Mouse (Mus musculus): ENCODE measurements around the gene Cog7. TPM values are rescaled to one million over a fixed set of nuclear protein-coding genes. Genes with fewer than 3 reads are reported as not detected.

Cog7 gene
- polyA plus RNA-seq, 1 experiment, result 14.0 TPM

GRCm38 (mm10) chr7:121939244-121939643, 42.3 kb downstream of the Cog7 start:
- TF ChIP-seq CEBPB (IDR thresholded peaks at IDR 0.05; ENCODE audit: low read depth), result no peak
- no peak for TF ChIP-seq CTCF (IDR thresholded peaks at IDR 0.05; ENCODE audit: control insufficient read depth, insufficient read depth, insufficient read length)

GRCm38 (mm10) chr7:121938124-121938891, 43.2 kb downstream of the Cog7 start:
- H3K79me3 ChIP-seq (ENCODE audit: low read depth), result no peaks in the 10 kb centered on the region
- TF ChIP-seq USF1 (IDR thresholded peaks at IDR 0.05; ENCODE audit: low read depth) (no peak), CEBPB (IDR thresholded peaks at IDR 0.05; ENCODE audit: low read depth) (no peak), MYOG (IDR thresholded peaks at IDR 0.05; ENCODE audit: control insufficient read depth, extremely low read depth, insufficient read length) (no peak), FOSL1 (IDR thresholded peaks at IDR 0.05; ENCODE audit: insufficient read depth, low read length, poor library complexity, severe bottlenecking) (no peak), MYOD1 (IDR thresholded peaks at IDR 0.05; ENCODE audit: control insufficient read depth, insufficient read length, low read depth) (no peak), MAX (IDR thresholded peaks at IDR 0.05) (no peak), CTCF (IDR thresholded peaks at IDR 0.05; ENCODE audit: control insufficient read depth, insufficient read depth, insufficient read length) (no peak)
- H3K27me3 ChIP-seq (ENCODE audit: control insufficient read depth, insufficient read depth, insufficient read length), result no peaks in the 10 kb centered on the region
- no peak overlapping the region for H3K4me3 ChIP-seq (ENCODE audit: insufficient read depth, poor library complexity, severe bottlenecking)
- H3ac ChIP-seq (ENCODE audit: control insufficient read depth, insufficient read length, low read depth), result no peak overlapping the region
- H3K79me2 ChIP-seq (ENCODE audit: control insufficient read depth, insufficient read depth), result no peaks in the 10 kb centered on the region
- H3K36me3 ChIP-seq (ENCODE audit: control insufficient read depth, insufficient read depth), result peaks cover 6% of the 10 kb centered on the region

More at GRCm38 (mm10) chr7:121939244-121939643, 42.3 kb downstream of the Cog7 start:
- no peaks in the 10 kb centered on the region for H3K27me3 ChIP-seq (ENCODE audit: control insufficient read depth, insufficient read depth, insufficient read length)
- H3K36me3 ChIP-seq (ENCODE audit: control insufficient read depth, insufficient read depth), result peaks cover 6% of the 10 kb centered on the region
- H3ac ChIP-seq (ENCODE audit: control insufficient read depth, insufficient read length, low read depth), result no peak overlapping the region
- no peaks in the 10 kb centered on the region for H3K79me3 ChIP-seq (ENCODE audit: low read depth)
- H3K79me2 ChIP-seq (ENCODE audit: control insufficient read depth, insufficient read depth), result no peaks in the 10 kb centered on the region
- H3K4me3 ChIP-seq (ENCODE audit: insufficient read depth, poor library complexity, severe bottlenecking), result no peak overlapping the region

DNA sequence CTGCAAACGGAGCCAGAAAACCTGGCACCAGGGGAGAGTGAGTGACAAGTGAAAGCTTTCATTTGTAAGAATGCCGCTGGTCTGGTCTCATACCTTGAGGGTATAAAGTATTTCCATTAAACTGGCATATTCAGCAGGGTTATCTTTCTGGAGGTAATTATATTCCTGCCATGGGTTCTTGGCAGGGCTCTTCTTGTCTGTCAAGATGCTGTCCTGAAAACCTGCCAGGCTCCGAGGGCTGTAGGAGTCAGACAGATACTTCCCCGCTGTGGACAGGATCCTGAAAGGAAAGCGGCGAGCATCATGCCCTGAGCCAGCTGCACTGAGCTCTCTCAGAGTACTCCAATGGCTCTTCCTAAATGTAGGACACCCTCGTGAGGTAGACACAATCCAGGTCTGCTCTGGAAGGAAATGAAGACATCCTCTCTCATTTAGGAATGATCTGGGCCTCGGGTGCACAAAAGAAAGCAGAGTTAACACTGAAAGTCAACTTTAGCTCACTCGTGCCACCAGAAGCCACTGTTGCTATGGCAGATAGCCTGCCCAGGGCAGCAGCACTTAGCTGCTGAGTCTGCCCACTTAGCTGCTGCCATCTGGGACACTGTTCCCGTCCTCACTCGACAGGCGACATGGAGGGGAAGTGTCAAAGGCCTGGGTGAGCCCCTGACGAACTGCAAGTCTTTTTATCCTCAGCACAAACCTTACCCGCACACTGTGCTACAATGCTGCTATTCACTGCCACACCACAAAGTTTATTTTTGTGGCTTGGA, 44.5 kb downstream of the Cog7 start:
- Histone ChIP-seq H3K79me3 (ENCODE audit: low read depth) (no peaks in the 10 kb centered on the region), H3K27me3 (ENCODE audit: control insufficient read depth, insufficient read depth, insufficient read length) (no peaks in the 10 kb centered on the region), H3ac (ENCODE audit: control insufficient read depth, insufficient read length, low read depth) (no peak overlapping the region), H3K79me2 (ENCODE audit: control insufficient read depth, insufficient read depth) (no peaks in the 10 kb centered on the region), H3K4me3 (ENCODE audit: insufficient read depth, poor library complexity, severe bottlenecking) (no peak overlapping the region), H3K36me3 (ENCODE audit: control insufficient read depth, insufficient read depth) (no peaks in the 10 kb centered on the region)
- no peak for TF ChIP-seq USF1 (IDR thresholded peaks at IDR 0.05; ENCODE audit: low read depth)
- TF ChIP-seq CEBPB (IDR thresholded peaks at IDR 0.05; ENCODE audit: low read depth), result no peak
- TF ChIP-seq CTCF (IDR thresholded peaks at IDR 0.05; ENCODE audit: control insufficient read depth, insufficient read depth, insufficient read length), result no peak
- no peak for TF ChIP-seq MAX (IDR thresholded peaks at IDR 0.05)
- TF ChIP-seq FOSL1 (IDR thresholded peaks at IDR 0.05; ENCODE audit: insufficient read depth, low read length, poor library complexity, severe bottlenecking), result no peak
- no peak for TF ChIP-seq MYOG (IDR thresholded peaks at IDR 0.05; ENCODE audit: control insufficient read depth, extremely low read depth, insufficient read length)
- no peak for TF ChIP-seq MYOD1 (IDR thresholded peaks at IDR 0.05; ENCODE audit: control insufficient read depth, insufficient read length, low read depth)

DNA sequence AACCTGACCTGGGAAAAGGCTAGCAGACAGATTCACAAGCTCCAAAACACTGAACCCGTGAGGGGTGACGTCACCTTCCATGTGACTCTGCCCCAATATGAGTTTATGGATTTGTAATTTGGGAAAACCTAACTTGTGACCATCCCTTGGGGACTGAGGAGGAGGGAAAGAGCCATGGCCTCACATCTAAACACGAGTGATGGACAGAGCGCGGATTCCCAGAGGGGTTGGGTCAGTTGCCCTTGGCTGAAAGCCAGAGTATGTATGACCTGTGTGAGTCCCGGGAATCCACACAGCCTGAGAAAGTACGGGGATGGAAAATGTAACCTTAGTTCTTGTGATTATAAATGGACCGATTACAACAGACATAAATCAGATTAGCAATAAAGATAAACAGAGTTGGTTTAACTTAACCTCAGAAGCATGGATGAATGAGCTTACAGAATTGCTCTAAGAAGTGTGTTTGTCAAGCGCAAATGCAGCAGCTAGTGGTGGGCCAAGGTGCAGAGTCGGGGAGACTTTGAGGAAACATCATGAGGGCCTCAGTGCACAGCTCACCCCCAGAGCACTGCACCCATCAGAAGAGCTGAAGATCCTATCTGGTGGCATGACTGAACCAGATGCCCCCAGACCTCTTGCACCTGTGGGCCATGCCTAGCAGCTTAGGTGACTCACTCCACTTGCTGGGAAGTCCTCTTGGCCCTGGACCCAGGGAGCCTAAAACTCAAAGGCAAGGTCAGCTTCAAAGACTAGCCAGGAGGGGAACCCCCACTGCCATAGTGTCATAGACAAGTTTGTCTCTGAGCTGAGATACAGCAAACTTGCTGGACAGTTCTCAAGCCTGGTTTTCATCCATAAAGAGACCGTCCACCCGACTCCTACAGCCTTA, 45.4 kb downstream of the Cog7 start:
- Histone ChIP-seq H3K79me2 (ENCODE audit: control insufficient read depth, insufficient read depth) (no peaks in the 10 kb centered on the region), H3K36me3 (ENCODE audit: control insufficient read depth, insufficient read depth) (no peaks in the 10 kb centered on the region), H3K4me3 (ENCODE audit: insufficient read depth, poor library complexity, severe bottlenecking) (no peak overlapping the region), H3K79me3 (ENCODE audit: low read depth) (no peaks in the 10 kb centered on the region), H3ac (ENCODE audit: control insufficient read depth, insufficient read length, low read depth) (no peak overlapping the region), H3K27me3 (ENCODE audit: control insufficient read depth, insufficient read depth, insufficient read length) (no peaks in the 10 kb centered on the region)
- TF ChIP-seq CTCF (IDR thresholded peaks at IDR 0.05; ENCODE audit: control insufficient read depth, insufficient read depth, insufficient read length) (no peak), FOSL1 (IDR thresholded peaks at IDR 0.05; ENCODE audit: insufficient read depth, low read length, poor library complexity, severe bottlenecking) (no peak), MYOG (IDR thresholded peaks at IDR 0.05; ENCODE audit: control insufficient read depth, extremely low read depth, insufficient read length) (no peak), MAX (IDR thresholded peaks at IDR 0.05) (no peak), CEBPB (IDR thresholded peaks at IDR 0.05; ENCODE audit: low read depth) (no peak), MYOD1 (IDR thresholded peaks at IDR 0.05; ENCODE audit: control insufficient read depth, insufficient read length, low read depth) (no peak), USF1 (IDR thresholded peaks at IDR 0.05; ENCODE audit: low read depth) (no peak)

DNA sequence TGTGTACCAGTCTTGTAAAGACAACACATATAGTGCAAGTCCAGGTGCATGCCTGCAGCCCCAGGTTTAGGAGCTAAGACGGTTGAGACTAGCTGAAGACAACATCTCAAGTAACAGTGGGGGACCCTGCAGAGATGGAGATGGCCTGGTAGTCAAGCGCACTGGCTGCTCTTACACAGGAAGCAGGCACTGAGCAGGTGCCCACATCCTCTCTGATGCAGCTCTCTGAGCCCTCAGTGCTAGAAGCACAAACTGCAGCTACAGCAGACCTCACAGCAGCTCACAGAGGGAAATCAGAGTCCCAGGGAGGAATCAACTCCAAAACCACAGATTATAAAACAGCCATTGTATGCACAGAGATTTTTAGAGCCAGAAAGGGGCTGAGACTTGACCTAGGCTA, 47.2 kb downstream of the Cog7 start:
- Histone ChIP-seq H3K27me3 (ENCODE audit: control insufficient read depth, insufficient read depth, insufficient read length) (no peaks in the 10 kb centered on the region), H3K4me3 (ENCODE audit: insufficient read depth, poor library complexity, severe bottlenecking) (no peak overlapping the region), H3K79me3 (ENCODE audit: low read depth) (no peaks in the 10 kb centered on the region), H3K36me3 (ENCODE audit: control insufficient read depth, insufficient read depth) (no peaks in the 10 kb centered on the region), H3K79me2 (ENCODE audit: control insufficient read depth, insufficient read depth) (no peaks in the 10 kb centered on the region), H3ac (ENCODE audit: control insufficient read depth, insufficient read length, low read depth) (no peak overlapping the region)
- TF ChIP-seq MYOG (IDR thresholded peaks at IDR 0.05; ENCODE audit: control insufficient read depth, extremely low read depth, insufficient read length) (no peak), USF1 (IDR thresholded peaks at IDR 0.05; ENCODE audit: low read depth) (no peak), FOSL1 (IDR thresholded peaks at IDR 0.05; ENCODE audit: insufficient read depth, low read length, poor library complexity, severe bottlenecking) (no peak), CEBPB (IDR thresholded peaks at IDR 0.05; ENCODE audit: low read depth) (no peak), CTCF (IDR thresholded peaks at IDR 0.05; ENCODE audit: control insufficient read depth, insufficient read depth, insufficient read length) (no peak)

Measured in C2C12 (cell line).